Mouse (Mus musculus) forebrain, embryonic 14.5 days (tissue): ENCODE measurements at regions not wholly inside any gene's neighbourhood (a gene's known extent, or its start where the extent isn't known, plus 50 kb on each side); places are given as distances from the start of the nearest gene placed in this dataset.

Experiments
- ATAC-seq: fragments of 200-750 bp; cut with Nextera tagmentation; 2 replicates; pipeline ENCODE4 v1.8.0; 2017; ENCODE audit warnings: mild to moderate bottlenecking, moderate library complexity
- DNase-seq: peaks from one replicate; pipeline ENCODE4 v3.0.0-alpha.2; 2015; ENCODE audit warnings: low spot score
- H3K27ac ChIP-seq: fragments of 300-500 bp; sonication (generic); 2 replicates; pipeline ENCODE4 v1.5.1; 2014; ENCODE audit warnings: low read depth, mild to moderate bottlenecking, control low read depth, low read length, moderate library complexity
- H3K27me3 ChIP-seq: fragments of 300-500 bp; sonication (generic); replicated peaks from 2 replicates; pipeline ENCODE4 v1.6.1; 2014; ENCODE audit warnings: low read length, control low read depth, mixed read lengths; ENCODE audit not compliant: control insufficient read depth, insufficient read depth
- H3K36me3 ChIP-seq: fragments of 300-500 bp; sonication (generic); 2 replicates; pipeline ENCODE4 v1.6.1; 2014; ENCODE audit warnings: low read length, control low read depth; ENCODE audit not compliant: control insufficient read depth, insufficient read depth
- H3K4me1 ChIP-seq: fragments of 300-500 bp; sonication (generic); 2 replicates; pipeline ENCODE4 v1.6.1; 2014; ENCODE audit warnings: antibody characterized with exemption, low read length, control low read depth; ENCODE audit not compliant: control insufficient read depth, insufficient read depth
- H3K4me2 ChIP-seq: fragments of 300-500 bp; sonication (generic); 2 replicates; pipeline ENCODE4 v1.6.1; 2014; ENCODE audit warnings: mild to moderate bottlenecking, control low read depth, low read length
- H3K4me3 ChIP-seq: fragments of 300-500 bp; sonication (generic); 2 replicates; pipeline ENCODE4 v1.5.1; 2014; ENCODE audit warnings: low read depth, low read length, control low read depth
- H3K9ac ChIP-seq: fragments of 300-500 bp; sonication (generic); 2 replicates; pipeline ENCODE4 v1.6.1; 2014; ENCODE audit warnings: mild to moderate bottlenecking, low read length, control low read depth, moderate library complexity
- H3K9me3 ChIP-seq: fragments of 300-500 bp; sonication (generic); replicated peaks from 2 replicates; pipeline ENCODE4 v1.6.1; 2016; ENCODE audit warnings: low read length, control low read depth, mixed read lengths; ENCODE audit not compliant: control insufficient read depth
- WGBS: fragments of 180-500 bp; shearing (Covaris S2); extraction: QIAGEN DNeasy Blood & Tissue Kit; methylation state at CpG from one replicate; pipeline ENCODE4 v1.1.7; 2014; 5-methylcytosine and 5-hydroxymethylcytosine counted together

DNA sequence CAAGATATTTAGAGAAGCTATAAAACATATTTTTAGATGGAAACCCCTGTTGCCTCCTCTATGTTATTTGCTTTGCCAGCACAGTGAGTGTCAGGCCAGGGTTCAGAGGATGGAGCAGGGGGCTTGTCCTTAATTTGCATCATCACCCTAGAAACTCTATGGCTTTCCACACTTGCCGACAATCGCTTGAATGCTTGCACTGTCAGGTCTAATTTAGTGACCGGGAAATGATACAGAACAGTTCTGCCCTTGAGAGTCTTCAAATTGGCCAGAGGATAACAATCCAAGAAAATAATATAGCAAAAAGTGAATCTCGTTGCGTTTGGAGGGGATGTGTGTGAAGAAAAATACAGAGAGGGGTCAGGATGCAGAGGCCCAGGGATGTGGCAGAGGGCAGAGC is 441.9 kb upstream of the Gm6657 start:
- Histone ChIP-seq H3K9me3 (no peaks in the 10 kb centered on the region), H3K36me3 (no peaks in the 10 kb centered on the region), H3K27me3 (no peaks in the 10 kb centered on the region), H3K9ac (no peak overlapping the region), H3K27ac (no peak overlapping the region), H3K4me2 (no peak overlapping the region), H3K4me1 (no peaks in the 10 kb centered on the region), H3K4me3 (no peak overlapping the region)
- DNase-seq (no peak), ATAC-seq (no peak)
- 92% methylated on average over 5 of the region's 5 CpGs for WGBS

DNA sequence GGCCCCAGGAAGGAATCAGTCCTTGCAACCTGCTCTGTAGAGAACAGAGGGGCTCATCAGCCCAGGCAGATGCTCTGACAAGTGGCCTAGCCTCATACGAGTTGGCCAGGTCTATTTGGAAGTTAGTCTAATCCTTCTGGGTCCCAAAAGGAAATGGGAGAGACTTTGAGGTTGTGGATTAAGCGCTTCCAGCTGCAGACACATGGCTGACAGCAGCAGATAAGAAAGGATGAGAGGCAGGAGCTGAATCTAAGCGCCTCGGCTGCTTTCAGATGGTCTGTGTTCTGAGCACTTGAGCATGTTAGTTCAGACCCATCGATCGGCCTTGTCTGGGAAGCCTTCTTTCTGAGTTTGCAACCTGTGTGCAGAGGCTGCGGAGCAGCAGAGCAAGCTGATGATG is 438.0 kb upstream of the Gm6657 start:
- ATAC-seq, result no peak

DNA sequence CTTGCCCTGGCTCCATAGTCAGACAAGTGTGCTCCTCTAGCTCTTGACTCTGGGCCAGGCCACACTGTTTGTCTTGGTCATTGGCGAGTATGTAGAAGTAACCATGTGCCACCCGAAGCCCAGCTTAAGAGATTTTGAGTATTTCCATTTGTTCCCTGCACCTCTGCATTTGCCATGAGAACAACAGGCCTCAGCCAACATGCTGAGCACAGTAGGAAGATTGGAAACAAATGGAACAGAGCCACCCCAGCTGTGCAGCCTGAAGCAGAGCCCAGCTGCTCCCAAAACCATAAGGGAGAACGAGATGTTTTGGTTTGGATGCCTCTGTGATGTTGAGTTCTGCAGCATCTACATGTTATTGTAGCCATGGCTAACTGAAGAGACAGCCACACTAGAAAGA is 433.1 kb upstream of the Gm6657 start:
- Histone ChIP-seq H3K27ac (no peak overlapping the region), H3K4me3 (no peak overlapping the region), H3K4me1 (no peaks in the 10 kb centered on the region), H3K36me3 (no peaks in the 10 kb centered on the region), H3K4me2 (no peak overlapping the region), H3K9me3 (no peaks in the 10 kb centered on the region), H3K9ac (no peak overlapping the region), H3K27me3 (no peaks in the 10 kb centered on the region)
- no peak for DNase-seq
- 89% methylated on average over 3 of the region's 3 CpGs for WGBS
- ATAC-seq, result no peak

More for the DNA sequence above, 438.0 kb upstream of the Gm6657 start:
- no peaks in the 10 kb centered on the region for H3K36me3 ChIP-seq
- no peak overlapping the region for H3K9ac ChIP-seq
- no peak overlapping the region for H3K27ac ChIP-seq
- H3K4me3 ChIP-seq, result no peak overlapping the region
- no peak overlapping the region for H3K4me2 ChIP-seq
- H3K4me1 ChIP-seq, result no peaks in the 10 kb centered on the region
- 81% methylated on average over 7 of the region's 7 CpGs for WGBS
- H3K9me3 ChIP-seq, result no peaks in the 10 kb centered on the region
- no peaks in the 10 kb centered on the region for H3K27me3 ChIP-seq
- no peak for DNase-seq

DNA sequence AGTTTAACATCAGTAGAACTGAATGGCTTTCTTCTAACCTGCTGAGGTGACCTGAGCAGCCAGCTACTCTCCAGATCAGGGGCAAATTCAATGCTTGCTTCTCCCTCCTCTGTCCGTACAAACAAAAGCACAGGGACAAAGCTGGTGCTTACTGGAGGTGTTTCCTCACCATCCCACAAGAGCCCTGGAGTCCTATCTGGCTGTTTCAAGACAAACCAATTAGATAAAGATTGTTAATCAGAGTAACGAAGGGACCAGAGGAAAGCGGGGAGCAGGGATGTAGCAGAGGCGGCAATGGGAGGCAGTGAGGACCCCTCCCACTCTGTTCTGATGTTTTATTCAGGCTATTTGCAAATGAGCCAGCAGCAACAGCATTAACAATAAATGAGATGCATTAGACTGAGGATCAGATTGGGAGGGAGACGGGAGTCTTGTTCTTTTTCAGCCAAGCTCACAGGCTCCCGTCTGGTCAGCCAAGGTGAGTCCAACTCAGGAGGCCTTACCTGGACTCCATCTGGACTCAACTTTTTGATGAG is 418.0 kb upstream of the Gm6657 start:
- H3K36me3 ChIP-seq, result no peaks in the 10 kb centered on the region
- H3K4me2 ChIP-seq, result no peak overlapping the region
- no peak overlapping the region for H3K27ac ChIP-seq
- no peak for DNase-seq
- no peak overlapping the region for H3K4me3 ChIP-seq
- no peak for ATAC-seq
- H3K9me3 ChIP-seq, result no peaks in the 10 kb centered on the region
- H3K4me1 ChIP-seq, result 0 out of 2 replicates have a peak, but pooled peaks cover 3% of the 10 kb centered on the region
- 34% methylated on average over 6 of the region's 6 CpGs for WGBS
- H3K9ac ChIP-seq, result no peak overlapping the region
- H3K27me3 ChIP-seq, result no peaks in the 10 kb centered on the region

DNA sequence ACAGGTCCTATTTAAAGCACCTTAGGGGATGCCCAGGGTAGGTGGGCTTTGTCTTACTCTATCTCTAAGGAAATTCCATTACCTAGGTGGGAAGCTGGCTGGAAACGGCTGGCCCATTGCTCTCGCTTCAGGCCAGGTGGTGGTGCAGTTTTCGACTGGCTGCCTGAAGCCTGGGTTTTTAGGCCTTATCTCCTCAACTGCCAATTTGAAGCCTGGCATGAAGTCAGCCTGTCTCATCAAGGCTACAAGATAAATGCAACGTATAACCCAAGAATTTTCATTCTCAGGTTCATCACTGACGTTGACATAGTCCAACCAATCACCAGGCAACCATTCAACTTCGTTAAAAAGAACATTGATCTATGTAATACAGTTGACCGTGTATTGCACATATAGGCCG is 417.3 kb upstream of the Gm6657 start:
- no peak for DNase-seq
- 85% methylated on average over 8 of the region's 8 CpGs for WGBS

DNA sequence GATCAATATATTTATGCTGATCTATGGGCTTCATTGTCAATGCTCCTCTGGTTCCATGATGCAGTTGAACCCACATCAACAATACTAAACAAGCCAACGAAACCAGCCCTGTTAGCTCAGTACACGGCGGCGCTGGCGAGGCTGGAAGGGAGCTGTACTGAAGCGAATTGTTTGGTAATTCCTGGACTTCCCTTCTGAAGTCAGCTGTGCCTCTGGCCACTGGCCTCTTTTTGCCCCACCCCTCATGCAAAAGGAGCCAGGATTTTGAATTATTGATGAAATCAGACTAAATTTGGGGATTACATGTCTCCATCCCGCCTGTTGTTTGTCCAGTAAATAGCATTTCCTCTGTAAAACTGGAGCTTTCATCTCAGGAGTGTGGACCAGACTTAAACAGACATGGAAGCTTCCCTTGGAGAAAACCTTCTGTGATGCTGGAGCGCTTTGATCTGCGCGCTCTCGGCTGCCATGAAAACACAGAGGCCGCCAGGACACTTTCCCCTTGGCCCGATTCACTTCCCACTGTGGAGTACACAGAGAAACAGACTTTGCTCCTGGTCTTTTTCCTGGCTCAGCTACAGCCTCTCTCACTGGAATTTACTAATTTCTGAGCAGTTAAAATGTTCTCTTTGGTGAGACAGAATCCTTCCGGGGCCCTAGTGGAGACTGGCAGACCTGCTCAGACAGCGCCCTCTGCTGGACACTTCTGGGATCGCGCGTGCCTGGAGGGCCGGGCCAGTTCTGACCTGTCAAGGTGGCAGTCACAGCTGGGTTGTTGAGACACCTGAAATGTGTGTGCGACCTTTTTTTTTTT is 412.9 kb upstream of the Gm6657 start:
- no peak overlapping the region for H3K27ac ChIP-seq
- DNase-seq (peak; percentile 80), ATAC-seq (peak; percentile 80)
- H3K4me2 ChIP-seq, result peak overlapping the region; percentile 43
- H3K36me3 ChIP-seq, result no peaks in the 10 kb centered on the region
- peaks cover 10% of the 10 kb centered on the region for H3K4me1 ChIP-seq
- 37% methylated on average over 20 of the region's 20 CpGs for WGBS
- H3K27me3 ChIP-seq, result no peaks in the 10 kb centered on the region
- no peak overlapping the region for H3K9ac ChIP-seq
- H3K4me3 ChIP-seq, result peak overlapping the region; percentile 10; the same call in 1 of the 2 replicates
- H3K9me3 ChIP-seq, result no peaks in the 10 kb centered on the region

More for the DNA sequence above, 417.3 kb upstream of the Gm6657 start:
- Histone ChIP-seq H3K27me3 (no peaks in the 10 kb centered on the region), H3K27ac (no peak overlapping the region), H3K9ac (no peak overlapping the region), H3K36me3 (no peaks in the 10 kb centered on the region), H3K4me2 (no peak overlapping the region), H3K4me1 (0 out of 2 replicates have a peak, but pooled peaks cover 3% of the 10 kb centered on the region), H3K9me3 (no peaks in the 10 kb centered on the region), H3K4me3 (no peak overlapping the region)
- no peak for ATAC-seq

DNA sequence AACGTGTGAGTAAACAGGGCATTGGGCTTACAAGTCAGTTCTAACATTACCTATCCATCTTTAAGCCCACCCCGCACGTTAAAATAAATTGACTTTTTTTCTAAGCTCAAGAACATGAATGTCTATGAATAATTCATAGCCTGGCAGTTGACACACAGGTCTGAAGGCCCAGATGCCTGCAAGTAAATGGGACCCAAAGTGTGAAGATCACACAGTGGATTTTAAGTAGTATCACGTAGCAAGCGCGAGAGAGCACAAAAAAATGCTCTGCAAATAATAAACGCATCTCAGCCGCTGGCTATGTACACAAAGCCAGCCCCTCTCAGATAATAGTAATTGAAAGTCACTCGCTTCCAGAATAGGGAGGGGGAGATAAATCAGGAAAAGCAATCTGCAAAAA is 410.1 kb upstream of the Gm6657 start:
- H3K9ac ChIP-seq, result no peak overlapping the region
- no peaks in the 10 kb centered on the region for H3K27me3 ChIP-seq
- H3K4me1 ChIP-seq, result peaks cover 10% of the 10 kb centered on the region
- H3K36me3 ChIP-seq, result no peaks in the 10 kb centered on the region
- H3K27ac ChIP-seq, result no peak overlapping the region
- 50% methylated on average over 9 of the region's 9 CpGs for WGBS
- no peak overlapping the region for H3K4me3 ChIP-seq
- no peaks in the 10 kb centered on the region for H3K9me3 ChIP-seq
- no peak for ATAC-seq
- peak; percentile 59 for DNase-seq
- H3K4me2 ChIP-seq, result no peak overlapping the region

DNA sequence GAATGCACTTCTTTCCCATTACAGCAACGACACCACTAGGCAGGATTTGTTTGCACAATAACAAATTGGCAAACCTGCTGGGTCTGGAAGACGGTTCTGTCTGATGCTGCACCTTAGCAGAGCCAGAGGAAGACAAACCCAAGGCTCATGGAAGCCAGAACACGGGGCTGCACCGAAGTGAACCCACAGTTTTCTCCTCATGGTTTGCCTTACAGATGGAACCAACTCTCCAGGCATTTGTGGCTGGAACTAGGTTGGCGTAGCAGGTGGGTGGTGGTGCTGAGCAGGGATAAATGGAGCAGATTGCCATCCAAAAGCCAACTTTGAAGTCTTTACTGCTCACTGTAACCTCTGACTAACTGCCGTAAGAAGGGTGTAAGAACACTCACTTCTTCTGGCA is 408.4 kb upstream of the Gm6657 start:
- Histone ChIP-seq H3K9ac (no peak overlapping the region), H3K9me3 (no peaks in the 10 kb centered on the region), H3K36me3 (no peaks in the 10 kb centered on the region), H3K27ac (no peak overlapping the region), H3K4me2 (no peak overlapping the region), H3K4me1 (peaks cover 12% of the 10 kb centered on the region), H3K4me3 (no peak overlapping the region), H3K27me3 (0 out of 2 replicates have a peak, but pooled peaks cover 5% of the 10 kb centered on the region)
- WGBS, result 78% methylated on average over 6 of the region's 6 CpGs
- DNase-seq, result no peak
- ATAC-seq, result no peak

DNA sequence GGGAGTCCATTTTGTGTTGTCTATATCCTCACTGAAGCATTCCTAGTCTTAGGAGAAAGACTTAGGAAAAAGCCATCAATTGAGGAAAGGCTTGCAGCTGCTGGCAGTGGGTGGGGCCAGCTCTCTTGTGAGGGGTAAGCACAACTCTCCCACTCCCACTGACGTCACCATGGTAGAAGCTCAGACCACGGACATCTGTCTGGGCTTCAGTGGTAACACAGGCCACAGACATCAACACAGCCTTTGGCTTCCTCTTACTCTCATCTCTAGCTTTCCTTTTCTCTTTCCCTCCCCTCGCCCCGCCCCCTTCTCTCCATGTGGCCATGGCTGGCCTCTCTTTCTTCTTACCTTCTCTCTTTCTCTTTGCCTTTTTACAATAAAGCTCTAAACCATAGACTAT is 407.4 kb upstream of the Gm6657 start:
- peaks cover 12% of the 10 kb centered on the region for H3K4me1 ChIP-seq
- H3K4me3 ChIP-seq, result no peak overlapping the region
- no peak overlapping the region for H3K27ac ChIP-seq
- no peak overlapping the region for H3K9ac ChIP-seq
- H3K4me2 ChIP-seq, result no peak overlapping the region
- no peaks in the 10 kb centered on the region for H3K36me3 ChIP-seq
- H3K9me3 ChIP-seq, result no peaks in the 10 kb centered on the region
- DNase-seq, result no peak
- 69% methylated on average over 4 of the region's 4 CpGs for WGBS
- no peak for ATAC-seq
- H3K27me3 ChIP-seq, result 0 out of 2 replicates have a peak, but pooled peaks cover 5% of the 10 kb centered on the region
